Mouse (Mus musculus): ENCODE measurements around the gene Lgals3bp. TPM values are rescaled to one million over a fixed set of nuclear protein-coding genes. Genes with fewer than 3 reads are reported as not detected.

Gene Lgals3bp
- total RNA-seq, 2 experiments from 2014 or later, result 122 to 138 TPM

DNA sequence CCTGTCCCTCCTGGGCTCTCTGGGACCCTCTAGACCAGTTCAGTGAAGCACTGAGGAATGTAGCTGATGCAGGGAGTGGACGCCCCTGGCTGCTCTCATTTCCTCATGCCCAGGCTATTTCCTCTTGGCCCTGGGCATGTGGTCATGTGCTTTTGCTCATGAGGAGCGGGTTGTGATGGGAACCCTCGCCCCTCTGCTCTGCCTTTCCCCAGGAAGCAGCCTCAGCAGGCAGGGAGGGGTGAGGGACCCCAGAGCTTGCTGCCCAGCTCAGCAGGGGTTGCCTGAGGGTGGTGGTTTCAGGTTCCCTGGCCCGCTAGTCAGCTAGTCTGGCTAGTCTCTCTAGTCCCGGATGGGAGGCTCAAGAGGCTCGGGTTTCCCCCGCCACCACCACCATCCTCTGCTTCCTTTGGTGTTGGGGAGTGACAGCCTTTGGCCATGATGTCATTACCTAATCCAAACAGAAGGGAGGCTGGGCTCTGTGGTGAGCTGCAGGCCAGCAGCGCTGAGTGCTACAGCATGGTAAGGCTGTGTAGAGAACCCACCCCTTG lies 38.8 kb downstream of the Lgals3bp start:
- peak; percentile 18 to 44 for DNase-seq

DNA sequence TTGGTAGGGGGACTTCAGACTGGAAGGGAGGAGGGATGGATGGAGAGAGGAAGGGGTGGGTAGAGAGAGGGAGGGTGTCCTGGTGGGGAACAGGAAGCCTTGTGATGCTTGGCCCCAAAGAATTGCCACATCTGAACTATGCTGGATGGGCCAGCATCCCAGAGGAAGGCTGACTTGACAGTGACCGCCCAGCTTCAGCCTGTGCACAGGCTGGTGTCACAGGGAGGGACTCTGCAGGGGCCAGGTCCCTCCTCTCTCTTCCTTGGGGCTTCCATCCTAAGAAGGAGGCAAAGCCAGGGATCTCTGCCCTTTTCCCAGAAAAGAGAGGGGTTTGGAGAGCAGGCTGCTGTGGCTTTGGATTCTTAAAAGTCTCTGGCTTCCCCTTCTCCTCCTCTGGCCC lies 39.4 kb downstream of the Lgals3bp start:
- no peak for DNase-seq

DNA sequence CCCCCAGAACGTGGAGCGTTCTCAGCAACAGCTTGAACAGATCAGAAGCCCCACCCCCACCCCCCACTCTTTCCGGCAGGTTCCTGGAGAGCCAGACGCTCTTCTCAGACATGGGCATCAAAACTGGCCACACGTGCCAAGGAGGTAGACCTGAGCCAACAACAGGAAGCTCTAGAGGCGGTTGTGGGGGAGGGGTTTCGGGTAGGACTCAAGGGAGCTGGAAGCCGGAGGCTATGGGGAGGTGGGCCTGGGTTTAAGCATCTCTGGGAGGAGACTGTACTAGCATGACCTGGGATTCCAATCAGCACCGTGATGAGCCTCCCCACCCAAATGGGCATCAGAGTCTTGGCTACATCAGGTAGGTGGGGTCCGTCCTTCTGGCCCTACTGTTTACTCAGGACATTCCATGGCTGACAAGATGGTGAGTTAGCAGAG lies 41.0 kb downstream of the Lgals3bp start:
- DNase-seq, result no peak

DNA sequence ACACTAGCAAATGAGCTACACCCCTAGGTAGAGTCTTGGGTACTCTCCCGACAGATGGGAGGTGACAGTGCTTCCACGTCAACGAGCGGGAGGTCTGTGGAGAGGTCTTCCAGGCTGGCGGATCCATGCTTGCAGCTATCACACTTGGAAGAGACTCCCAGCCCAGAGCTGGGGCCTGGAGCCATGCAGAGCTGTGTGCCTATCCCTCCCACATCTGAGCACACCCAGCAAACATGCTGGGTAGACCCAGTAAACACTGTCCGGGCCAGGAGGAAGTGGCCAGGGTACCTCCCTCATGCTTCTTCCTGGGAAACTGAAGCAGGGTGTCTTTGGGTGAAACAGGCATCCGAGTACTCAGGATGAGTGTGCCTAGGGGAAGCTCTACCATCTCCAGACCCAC lies 41.4 kb downstream of the Lgals3bp start:
- no peak for DNase-seq

DNA sequence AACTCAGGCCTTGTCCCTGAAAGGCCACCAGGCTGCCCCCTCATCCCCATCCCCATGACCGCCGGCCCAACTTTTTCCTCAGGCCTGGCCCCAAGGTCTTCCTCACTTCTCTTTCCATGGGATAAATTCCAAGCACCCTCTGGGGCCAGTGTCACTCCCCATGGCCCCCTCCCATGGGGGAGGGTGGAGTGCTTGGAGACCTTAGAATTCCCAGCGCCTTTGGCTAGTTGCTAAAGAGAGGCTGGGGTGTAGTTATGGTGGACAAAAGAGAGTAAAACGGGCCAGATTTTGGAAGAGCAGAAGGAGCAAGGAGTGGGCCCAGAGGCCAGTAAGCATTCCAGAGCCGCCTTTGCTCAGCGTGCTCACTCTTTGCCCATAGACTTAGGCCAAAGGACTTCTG lies 46.3 kb downstream of the Lgals3bp start, which contains the start of gene Timp2:
Gene Timp2, minus strand, starts transcription at position 101 of the 400 bp plus-strand sequence.
- DNase-seq, result no peak

DNA sequence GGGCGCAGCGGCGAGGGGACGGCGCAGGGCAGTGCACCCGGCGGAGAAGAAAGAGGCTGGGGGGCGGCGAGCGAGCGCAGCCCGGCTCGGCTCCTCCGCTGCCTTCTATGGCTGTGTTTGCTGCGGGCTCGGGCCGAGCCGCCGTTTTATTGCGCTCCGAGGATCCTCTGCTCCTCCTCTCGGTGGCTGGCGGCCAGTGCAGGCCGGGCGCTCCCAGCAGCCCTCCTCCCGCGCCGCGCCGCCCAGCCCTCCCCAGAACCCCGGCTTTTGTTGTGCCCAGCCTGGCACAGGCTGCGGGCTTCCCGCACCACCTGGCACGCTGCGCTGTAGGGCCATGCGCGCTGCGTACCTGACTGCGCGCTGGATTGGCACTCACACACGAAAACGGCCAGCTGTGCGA lies 46.7 kb downstream of the Lgals3bp start:
- peak; percentile 88 to 94 for DNase-seq

DNA sequence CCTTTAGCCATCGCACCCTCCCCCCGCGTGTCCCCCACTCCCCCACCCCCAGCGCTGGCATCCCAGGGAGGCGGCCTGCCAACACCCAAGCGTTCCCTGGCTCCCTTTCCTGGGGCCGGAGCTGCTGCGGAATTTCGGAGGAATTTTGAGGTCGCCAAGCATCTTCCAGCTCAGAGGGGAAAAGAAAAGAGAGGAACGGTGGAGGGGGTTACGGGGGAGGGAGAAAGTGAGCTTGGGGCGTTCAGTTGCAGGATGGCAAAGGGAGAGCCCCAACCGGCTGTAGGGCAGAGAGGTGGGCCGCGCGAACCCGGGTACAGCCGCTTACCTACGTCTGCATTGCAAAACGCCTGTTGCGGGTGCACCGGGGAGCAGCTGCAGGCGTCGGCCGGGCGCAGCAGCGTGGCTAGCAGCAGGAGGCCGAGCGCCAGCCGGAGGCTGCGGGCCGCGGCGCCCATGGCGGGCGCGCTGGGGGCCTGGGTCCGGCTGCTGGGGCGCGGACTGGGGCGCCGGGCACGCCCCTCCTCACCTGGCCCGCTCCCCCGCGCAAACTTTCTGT lies 47.2 kb downstream of the Lgals3bp start:
- DNase-seq, result peak; percentile 27 to 56

DNA sequence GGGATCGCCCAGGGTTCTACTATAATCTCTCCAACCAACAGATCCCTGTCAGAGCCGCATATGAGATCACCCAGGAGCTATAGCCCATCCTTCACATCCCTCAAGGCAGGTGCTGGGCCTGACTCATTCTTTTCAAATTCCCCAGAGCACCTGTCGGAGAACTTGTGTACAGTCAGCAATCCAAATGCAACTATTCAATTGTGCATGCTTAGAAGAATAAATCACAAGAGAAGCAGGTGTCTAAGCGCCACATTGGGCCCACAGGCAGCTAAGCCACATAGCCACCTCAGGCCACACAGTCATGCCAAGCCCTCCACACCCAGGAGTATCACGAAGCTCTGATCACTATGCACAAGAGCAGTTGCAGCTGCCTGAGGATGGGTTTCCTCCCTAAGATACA lies 52.4 kb downstream of the Lgals3bp start:
- no peak for DNase-seq

DNA sequence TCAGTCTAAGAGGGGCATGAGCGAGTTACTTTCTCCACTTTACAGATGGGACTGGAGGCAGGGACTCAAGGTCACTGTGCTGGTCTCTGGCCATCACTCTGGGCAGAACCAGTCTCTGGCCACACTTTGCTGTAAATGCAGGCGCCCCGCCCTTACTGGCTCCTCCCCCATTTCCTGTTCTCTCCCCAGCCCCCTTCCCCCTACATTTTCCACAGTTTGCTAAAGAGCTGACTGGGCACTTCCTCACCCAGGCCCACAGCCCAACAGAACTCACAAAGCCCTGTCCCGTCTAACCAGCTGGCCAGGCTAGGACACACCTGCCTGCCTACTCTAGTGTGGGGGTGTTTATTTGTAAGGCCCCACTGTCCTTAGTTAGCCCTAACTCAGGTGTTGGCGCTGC lies 53.0 kb downstream of the Lgals3bp start:
- peak; percentile 22 to 59 for DNase-seq

DNA sequence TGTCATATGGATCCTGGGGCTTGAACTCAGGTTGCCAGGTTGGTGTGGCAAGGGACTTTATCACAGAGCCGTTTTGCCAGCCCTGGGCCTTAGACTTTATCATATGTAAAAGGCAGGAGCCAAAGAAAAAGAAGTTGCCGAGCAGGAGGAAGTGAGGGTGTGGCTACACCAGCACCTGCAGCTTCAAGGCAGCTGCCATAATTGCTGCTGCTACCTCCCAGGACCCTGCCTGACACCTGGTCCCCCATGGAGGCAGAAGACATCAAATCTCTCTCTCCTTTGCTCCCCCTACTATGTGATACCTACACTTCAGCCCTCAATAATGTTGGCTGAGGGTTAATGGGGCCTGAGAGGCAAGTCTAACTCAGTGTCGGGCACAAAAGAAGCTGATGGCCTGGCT lies 53.5 kb downstream of the Lgals3bp start:
- no peak for DNase-seq

DNA sequence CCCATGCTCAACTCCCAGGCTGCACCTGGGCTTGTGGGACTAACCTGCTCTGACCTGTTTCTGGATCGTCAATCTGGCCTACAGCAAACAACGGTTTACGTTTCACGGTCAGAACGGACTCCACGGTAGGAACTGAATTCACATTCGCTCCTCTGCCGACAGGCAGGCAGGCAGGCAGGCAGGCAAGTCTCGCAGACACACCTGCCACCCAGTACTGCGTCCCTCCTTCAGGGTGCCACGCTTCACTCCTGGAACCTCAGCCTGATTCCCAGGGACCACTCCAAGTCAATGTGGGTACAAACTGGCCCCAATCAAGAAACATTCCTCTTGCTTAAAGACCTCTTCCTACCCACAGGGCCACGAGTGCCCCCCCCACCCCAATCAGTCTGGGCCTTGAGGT lies 54.0 kb downstream of the Lgals3bp start:
- DNase-seq, result no peak

DNA sequence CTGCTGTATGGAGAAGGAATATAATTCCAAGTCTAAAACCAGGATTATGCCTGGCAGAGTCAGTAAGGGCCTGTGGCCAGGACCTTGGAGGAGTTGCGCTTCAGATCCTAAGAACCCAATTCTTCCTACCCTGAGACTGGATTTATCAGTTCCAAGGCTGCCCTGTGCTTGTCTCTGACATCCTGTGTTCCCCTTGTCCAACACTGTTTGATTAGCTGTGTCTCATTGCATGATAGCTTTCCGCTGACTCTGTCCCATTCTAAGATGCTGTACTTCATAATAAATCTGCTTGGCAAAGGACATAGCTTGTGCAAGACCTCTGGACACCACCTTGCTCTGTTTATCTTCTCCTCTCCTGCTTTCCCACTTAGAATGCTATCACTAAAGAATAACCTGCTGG lies 54.5 kb downstream of the Lgals3bp start:
- DNase-seq, result no peak

DNA sequence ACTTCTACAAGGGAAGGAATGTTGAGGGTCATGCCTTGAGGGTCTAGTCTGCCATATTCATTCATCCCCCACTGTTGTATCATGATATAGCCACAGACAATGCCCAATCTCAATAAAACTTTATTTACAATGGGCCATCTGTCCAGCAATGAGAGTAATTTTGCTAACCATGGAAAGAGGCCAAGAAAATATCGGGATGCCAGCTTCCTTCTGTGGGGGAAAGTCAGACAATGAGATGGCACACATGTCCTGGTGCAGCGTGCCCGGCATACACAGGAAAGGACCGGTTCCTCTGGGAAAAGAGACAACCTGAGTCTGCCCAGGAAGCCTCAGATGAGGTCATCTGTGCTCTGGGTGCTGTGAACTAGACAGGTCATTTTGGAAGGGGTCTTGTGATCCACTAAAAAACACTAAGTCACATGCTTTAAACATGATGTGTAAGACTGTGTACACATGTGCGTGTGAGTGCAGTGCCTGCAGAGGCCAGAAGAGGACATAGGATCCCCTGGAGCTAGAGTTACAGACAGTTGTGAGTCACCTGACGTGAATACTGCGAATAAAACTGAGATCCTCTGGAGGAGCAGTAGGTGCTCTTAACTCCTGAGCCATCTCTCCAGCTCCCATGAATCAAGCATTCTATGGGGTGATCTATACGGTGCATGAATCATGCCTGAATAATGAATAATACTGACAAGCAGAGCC lies 55.3 kb downstream of the Lgals3bp start:
- DNase-seq, result no peak

DNA sequence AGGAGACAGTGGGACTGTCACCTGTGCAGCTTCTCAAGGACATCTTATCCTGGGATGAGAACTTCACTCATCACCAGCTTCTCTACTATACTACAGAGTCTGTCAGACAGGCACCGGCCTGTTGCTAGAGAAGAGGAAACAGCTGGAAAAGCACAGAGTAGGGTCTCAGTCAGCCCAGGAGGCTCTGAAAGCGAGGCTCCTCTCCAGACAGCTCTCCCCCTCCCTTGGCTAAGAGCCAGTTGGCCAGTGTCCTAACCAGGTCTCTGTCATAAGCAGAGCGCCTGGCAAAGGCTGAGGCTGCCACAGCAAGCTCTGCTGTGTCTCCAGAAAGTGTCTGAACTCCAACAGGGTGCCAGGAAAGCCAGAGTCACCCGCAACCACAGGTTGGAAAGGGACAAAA lies 56.2 kb downstream of the Lgals3bp start:
- no peak for DNase-seq

DNA sequence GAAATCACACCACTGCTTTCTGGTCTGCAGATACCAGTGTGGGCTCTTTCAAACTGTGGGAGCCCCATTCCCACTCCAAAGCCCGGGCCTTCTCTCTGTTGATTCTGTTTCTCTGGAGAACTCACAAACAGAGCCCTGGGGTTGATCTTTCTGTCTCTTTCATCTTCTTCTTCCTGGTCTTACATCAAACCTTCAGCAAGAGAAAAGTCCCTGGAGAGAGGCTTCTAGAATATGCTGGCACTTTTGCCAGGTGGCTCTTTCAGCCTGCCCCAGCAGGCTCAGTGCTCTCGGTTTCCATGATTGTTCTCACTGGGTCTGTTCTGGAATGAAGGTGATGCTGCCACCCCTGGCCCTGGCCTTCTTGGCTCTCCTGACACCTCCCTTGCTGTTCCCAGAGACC lies 58.3 kb downstream of the Lgals3bp start:
- no peak for DNase-seq

Other genes starting within 250 kb of the Lgals3bp start
- gene Cyth1, start 153.5 kb downstream of the Lgals3bp start, total RNA-seq (2021), result 10 to 100 TPM; 28.6 to 35.8 TPM
- gene Usp36, start 111.8 kb downstream of the Lgals3bp start, total RNA-seq (2021), result 10 to 100 TPM; 20.8 to 31.3 TPM
- gene Cep295nl, start 59.6 kb downstream of the Lgals3bp start, total RNA-seq (2021), result 1 to 10 TPM in 1 of 2 experiments, under 1 TPM in 1; 0.46 to 1.1 TPM
- gene Timp2, start 46.4 kb downstream of the Lgals3bp start, total RNA-seq (2021), result 100 to 1,000 TPM in 1 of 2 experiments, 10 to 100 TPM in 1; 84.0 to 156 TPM
- gene Cant1, start 17.0 kb upstream of the Lgals3bp start, total RNA-seq (2021), result 10 to 100 TPM; 34.9 to 38.0 TPM
- gene C1qtnf1, start 26.1 kb upstream of the Lgals3bp start, total RNA-seq (2021), result 10 to 100 TPM; 21.6 to 22.7 TPM
- 10 to 100 TPM; 10.3 to 20.7 TPM for gene Engase, start 74.7 kb upstream of the Lgals3bp start, total RNA-seq (2021)

Measured in adrenal gland, postnatal 36 days (tissue).